Mouse (Mus musculus) ovary, adult 18-20 months (tissue): ENCODE measurements at regions not wholly inside any gene's neighbourhood (a gene's known extent, or its start where the extent isn't known, plus 50 kb on each side); places are given as distances from the start of the nearest gene placed in this dataset.

Experiments
- DNase-seq: peaks from one replicate; pipeline ENCODE4 v3.0.0; 2022; ENCODE audit warnings: low spot score, mixed read lengths

DNA sequence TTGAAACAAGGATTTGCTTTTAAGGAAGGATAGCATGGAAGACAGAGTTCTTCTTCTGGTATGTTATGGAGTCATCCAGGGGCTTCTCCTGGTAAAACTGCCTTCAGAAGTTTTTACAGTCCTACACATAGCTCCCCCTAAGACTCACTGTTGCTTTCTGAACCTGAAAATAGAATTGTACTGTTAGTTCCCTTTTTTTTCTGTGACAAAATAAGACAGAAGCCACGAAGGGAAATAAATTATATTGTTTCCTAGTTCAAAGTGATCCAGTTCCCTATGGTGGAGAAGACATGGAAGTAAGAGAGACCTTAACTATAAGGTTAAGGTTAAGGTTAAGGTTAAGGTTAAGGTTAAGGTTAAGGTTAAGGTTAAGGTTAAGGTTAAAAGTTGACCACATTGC lies 251.5 kb upstream of the Kcnj16 start:
- no peak for DNase-seq

DNA sequence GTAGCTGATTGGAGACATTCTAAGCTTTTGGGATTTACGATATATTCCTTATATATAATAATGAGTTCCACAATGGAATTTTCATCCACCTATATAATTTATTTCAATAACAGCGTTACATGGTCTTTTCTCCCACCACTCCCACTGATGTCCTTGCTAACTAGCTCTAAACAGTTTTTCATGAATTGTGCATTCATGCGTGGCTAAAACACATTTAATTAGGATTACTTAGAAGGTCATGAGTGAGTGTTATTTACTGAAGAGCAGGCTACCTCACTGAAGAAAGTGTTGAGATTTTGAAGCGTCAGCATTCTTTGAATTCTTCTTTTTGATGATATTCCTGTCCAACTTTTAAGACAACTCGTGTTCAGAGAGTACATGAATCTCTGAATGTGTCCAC lies 245.1 kb upstream of the Kcnj16 start:
- DNase-seq = no peak

- DNase-seq = no peak
These were observed 243.9 kb upstream of the Kcnj16 start for GRCm38 (mm10) chr11:110723971-110724370.

GRCm38 (mm10) chr11:110727357-110727961 lies 240.4 kb upstream of the Kcnj16 start:
- no peak for DNase-seq

DNA sequence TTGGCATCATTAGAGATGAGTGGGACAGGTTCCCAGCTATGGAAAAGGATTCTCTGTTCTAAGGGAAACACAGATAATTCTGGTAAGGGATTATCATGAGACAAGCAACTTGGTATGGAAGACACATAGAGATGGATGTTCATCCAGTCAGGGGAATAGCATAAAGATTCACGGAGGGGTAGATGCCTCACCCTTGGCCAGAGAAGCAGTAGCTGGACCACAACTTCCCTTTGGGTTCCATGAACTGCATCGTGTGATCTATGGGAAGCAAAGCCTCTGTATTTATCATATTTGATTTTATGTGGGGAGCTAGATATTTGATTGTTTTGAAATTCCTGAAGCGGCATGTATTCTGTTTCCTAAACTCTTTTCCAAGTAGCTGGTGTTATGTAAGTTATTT lies 236.3 kb upstream of the Kcnj16 start:
- DNase-seq = no peak

DNA sequence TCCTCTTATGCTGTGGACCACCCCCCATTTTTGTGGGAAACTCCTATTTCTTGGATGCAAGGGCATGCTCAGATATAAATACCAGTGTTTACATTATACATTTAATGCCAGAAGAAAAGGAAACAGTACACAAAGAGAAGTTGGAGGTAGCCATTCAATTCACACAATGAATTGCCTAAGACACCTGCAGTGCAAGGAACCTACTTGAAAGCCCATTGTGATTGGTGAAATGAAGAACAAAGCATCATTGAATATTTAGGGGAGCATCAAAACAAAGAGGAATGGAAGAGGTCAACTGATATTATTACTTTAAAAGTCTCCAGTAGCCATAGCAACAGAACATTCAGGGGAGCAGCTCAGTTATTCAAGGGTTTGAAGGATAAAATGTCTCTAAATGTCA lies 193.7 kb upstream of the Kcnj16 start:
- DNase-seq = no peak

DNA sequence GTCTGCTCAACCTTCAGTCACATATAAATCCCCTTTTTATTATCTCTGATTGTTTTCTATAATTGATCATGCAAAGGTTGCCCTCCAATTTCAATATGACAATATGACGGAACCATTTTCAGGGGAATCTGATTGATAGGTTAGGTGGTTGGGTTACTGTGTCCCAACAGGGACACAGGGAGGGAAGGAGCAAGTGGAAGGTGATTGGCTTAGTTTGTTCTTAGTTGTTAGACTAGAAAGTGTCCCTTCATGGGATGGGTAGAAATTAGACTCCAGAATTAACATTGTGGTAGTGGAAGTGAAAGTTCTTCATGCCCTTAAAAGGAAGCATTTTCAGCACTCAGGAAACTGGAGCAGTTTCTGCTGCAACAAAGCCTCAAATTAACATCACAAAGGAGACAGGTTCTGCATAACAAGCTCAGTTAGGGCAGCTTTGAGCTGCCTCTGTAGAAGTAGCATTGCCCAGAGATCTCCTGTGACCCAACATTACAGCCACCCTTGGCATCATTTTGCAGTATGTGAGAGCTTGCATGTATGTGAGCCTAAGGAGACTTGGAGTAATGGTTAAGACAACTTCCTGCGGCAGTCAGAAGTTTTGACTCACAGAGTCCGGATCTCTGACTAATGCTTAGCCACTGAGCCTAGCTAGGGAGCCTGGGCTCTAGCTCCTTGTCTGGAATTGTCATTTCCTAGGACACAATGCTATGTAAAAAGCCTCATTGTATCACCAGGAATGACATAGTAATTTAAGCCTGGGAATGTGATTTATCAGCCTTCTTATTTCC lies 186.1 kb upstream of the Kcnj16 start:
- no peak for DNase-seq

- no peak for DNase-seq
These were observed 178.3 kb upstream of the Kcnj16 start for GRCm38 (mm10) chr11:110789537-110789936.

DNA sequence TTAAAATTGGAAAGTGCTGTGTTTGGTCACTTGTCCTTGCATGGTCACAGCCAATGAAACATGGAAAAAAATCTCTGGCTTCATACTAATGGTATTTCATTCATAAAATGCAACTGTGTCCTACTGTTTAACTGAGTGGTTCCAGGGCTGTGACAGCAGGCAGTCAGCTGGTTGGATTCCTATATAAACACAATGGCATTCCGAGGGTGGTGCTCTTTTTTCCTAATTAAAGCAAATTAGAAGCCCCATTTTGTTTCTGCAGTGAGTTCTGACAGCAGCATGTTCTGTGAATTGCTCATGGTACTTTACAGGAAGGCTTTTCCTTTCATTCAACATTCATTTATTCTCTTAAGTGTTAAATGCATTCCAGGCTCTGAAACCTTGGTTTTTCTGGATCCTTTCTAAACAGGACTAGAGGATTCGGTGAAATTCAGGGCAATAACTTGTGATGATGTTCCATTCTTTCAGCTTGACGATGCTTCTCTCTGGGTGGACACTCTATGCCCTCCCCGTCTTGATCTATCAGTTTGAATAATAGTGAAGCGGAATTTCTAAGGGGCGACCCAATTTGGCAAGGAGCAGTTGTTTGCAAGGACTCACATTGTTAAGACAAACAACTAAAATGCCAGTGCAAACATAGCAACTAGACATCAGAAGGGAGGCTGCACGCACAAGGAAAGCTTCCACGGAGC lies 167.8 kb upstream of the Kcnj16 start:
- DNase-seq = no peak

DNA sequence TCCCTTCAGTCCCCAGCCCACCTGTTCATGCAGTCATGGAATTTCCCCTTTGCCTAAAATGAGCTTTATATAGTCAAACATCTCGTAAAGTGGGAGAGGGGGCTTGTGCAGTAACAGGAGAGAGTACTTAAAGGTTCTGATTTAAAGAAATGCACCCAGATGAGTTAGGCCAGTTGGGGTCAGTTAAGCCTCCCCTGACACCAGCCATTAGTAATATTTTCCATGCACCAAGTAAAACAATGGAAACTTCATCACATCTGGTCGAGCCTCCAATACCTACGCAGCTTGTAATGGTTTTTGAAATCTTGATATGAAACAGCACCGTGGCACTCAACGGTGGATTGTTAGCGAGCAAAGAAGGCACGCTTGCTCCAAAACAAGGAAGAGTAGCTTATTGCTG lies 165.8 kb upstream of the Kcnj16 start:
- DNase-seq = no peak

DNA sequence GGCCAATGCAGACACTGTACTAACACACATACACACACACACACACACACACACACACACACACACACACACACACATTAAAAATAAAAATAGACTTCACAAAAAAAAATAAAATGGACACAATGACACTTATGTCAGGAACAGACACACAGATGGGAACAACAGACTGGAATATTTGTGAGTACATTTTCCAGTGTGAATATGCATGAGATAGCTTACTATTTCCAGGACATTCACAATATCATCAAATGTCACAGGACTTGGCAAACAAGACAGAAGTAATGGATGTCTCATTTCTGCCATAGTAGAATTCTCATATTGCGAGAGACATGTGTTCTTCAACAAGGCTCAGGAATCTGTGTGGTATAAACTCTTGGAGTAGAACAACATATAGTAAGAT lies 163.8 kb upstream of the Kcnj16 start:
- DNase-seq = no peak

DNA sequence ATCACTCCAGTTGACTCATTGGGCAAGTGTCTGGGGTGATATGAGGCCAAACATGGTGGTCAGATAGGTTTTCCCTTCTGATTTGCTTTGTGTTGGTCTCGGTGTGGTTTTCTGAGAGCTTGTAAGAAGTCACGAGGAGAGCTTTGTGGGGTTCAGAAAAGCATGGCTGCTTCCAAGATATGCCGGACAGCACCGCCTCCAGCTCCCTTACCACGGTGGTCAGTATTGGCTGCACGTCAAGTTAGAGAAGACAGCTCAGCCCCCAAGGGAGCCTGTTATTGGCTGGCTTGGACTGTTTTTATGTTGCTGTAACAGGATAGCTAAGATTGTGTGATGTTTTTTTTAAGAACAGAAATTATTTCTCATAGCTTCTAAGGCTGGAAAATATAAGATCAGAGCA lies 154.7 kb upstream of the Kcnj16 start:
- DNase-seq = no peak

DNA sequence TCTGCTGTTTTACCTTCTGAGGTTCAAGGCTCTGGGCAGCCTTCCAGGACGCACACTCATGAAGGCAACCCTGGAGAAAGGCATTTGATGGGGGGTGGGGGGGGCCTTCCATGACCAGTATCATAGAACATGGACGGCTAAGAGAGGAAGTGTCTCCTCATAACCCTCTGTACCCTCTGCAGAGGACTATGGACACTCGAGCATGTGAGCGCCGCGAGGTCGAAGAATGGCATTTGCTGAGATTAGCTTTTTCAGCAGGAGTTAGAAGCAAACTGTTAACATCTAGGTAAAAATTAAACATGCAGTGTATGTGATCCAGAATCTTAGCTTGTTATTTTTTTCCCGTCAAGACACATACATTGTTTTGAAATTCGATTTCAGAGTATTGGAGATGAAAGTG lies 153.1 kb upstream of the Kcnj16 start:
- no peak for DNase-seq

GRCm38 (mm10) chr11:110815206-110815605 lies 152.6 kb upstream of the Kcnj16 start:
- no peak for DNase-seq

DNA sequence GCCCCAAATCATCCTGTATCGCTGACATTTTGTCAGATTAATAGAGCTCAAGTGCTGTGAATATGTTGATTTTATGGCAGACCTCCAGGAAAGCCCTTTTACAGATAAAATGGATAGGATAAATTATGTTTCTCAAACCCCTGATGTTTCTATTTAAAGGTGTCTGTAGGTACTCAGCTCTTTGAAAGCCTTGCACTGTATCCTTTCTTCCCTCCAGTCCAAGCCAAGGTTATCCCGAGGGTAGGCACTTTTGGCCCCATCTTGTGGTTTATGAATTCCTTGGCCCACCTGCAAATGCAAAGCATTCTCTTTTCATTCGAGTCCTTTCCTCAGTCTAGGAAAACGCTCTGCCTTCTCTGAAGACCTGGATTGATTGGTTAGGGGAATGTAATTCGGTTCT lies 139.2 kb upstream of the Kcnj16 start:
- DNase-seq = no peak

DNA sequence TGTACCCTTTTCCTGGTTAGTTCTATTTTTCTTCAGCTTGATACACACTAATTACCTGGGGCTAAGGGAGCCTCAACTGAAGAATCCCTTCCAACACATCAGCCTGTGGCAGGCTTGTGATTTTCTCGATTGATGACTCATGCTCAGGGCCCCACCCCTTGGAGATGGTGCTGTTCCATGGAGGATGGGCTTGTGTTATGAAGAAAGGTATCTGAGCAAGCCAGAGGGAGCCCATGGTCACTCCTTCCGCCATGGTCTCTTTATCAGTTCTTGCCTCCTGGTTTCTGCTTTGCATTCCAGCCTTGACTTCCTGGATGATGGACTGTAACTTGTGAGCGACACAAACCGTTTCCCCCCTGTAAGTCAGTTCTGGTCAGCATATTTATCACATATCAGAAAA lies 131.1 kb upstream of the Kcnj16 start:
- DNase-seq = no peak

- no peak for DNase-seq
These were observed 128.5 kb upstream of the Kcnj16 start for GRCm38 (mm10) chr11:110839316-110839715.

GRCm38 (mm10) chr11:110868319-110868718 lies 99.5 kb upstream of the Kcnj16 start:
- DNase-seq = no peak

DNA sequence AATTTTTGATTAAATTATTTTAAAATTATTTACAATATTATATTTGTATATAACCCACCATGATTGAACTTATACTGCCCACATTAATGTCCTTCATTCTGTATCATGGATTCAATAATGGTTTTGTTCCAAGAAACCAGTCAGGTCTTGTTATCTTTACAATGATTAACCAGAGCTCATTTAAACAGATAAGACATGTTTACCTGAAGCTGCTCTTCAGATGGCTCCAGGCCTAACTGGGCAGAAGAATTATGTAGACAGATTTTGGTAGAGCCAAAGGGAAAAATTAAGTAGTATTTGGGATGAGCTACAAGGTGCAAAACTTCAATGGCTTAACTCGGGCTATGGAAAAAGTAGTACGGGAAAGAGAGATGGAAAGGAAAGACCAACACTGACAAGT lies 97.7 kb upstream of the Kcnj16 start:
- DNase-seq = no peak

DNA sequence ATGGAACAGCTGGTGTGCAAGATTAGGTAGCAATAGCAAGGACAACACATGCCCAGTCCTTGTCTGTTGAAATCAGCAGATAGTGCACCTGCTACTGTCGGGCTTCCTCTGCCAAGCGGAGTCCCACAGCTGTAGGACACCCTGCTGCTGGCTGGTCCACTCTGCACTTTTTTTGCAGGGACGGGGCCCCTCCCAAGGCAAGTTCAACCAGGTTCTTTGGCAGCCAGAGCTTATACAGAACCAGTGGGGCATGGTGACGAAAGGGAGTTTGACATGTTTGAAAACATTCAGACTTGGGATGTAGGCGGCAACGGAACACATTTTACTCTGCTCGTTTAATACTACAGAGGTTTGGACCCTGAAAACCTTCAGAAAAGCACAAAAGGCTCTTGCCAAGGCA lies 93.2 kb upstream of the Kcnj16 start:
- peak; percentile 1 for DNase-seq

GRCm38 (mm10) chr11:110880971-110881370 lies 86.9 kb upstream of the Kcnj16 start:
- no peak for DNase-seq

GRCm38 (mm10) chr11:110889354-110890151 lies 78.3 kb upstream of the Kcnj16 start:
- DNase-seq = no peak

DNA sequence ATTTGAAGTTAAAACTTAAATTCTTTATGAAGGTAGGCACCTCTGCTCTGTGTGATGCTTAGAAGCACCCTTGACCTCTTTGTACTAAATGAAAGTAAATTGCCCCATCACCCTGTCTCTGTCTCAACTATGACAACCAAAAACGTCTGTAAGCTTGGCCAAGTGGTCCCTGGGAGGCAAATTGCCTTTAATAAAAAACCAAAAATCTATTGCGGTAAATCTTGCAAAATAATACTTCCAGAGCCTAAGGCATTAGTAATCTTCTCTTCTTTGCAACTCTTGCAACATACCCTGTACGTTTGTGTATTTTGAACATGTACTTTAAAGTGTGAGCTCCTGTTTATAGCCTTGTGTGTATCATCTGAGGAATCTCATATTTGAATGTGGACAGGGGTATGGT lies 77.4 kb upstream of the Kcnj16 start:
- no peak for DNase-seq
